Mouse (Mus musculus): ENCODE results near the gene Hoxb4. TPM values are rescaled to one million over a fixed set of nuclear protein-coding genes. Genes with fewer than 3 reads are reported as not detected.

Hoxb4 gene
- polyA plus RNA-seq, 1 experiment from 2014 or later, result 7.5 TPM

DNA sequence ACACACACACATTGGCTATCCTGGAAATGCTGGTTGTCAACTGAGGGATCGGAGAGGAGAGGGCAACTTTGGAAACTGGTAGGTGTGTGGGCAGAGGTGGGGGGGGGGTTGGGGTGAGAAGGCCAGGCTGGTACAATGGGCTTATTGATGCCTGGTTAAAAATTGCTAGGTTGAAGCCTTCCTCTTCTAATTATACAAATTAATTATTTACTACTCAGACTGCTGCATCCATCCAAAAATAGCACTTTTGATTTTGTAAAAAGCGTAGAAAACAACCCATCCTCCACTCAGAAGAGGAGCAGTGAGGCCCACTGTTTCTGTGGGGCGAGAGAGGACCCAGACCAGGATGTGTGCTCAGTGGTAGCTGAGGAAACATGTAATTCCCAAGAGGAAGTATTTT is 16.9 kb downstream of the Hoxb4 start:
- H3K4me3 ChIP-seq, result peak overlapping the region; percentile 99
- peak overlapping the region; percentile 100 for H3K9ac ChIP-seq
- H3K9me3 ChIP-seq, result no peaks in the 10 kb centered on the region
- WGBS, result 12% methylated on average over 3 of the region's 3 CpGs
- peaks cover 100% of the 10 kb centered on the region for H3K4me1 ChIP-seq (replicated peaks)
- no peak for ATAC-seq (ENCODE audit: low read depth)
- H3K4me2 ChIP-seq, result peak overlapping the region; percentile 96
- no peaks in the 10 kb centered on the region for H3K27me3 ChIP-seq
- H3K27ac ChIP-seq (replicated peaks), result peak overlapping the region; percentile 100
- H3K36me3 ChIP-seq, result peaks cover 37% of the 10 kb centered on the region

DNA sequence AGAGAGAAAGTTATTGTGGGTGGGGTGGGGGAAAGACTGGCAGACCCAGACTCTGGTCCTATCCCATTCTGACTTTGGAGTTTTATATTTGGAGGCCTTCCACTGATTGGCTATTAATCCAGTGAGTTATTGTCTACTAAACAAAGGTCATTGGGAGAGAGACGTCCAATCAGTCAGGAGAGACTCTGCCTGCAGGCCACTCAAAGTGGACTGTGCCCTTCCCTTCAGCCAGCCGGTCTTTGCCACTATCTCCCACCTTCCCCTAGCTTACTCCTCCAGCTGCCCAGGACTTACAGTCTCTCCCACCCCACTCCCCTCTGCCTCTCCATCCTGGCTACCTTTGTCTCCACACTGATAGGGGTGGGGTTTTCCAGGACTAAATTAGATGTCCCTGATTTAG is 18.5 kb downstream of the Hoxb4 start:
- ATAC-seq (ENCODE audit: low read depth), result no peak
- Histone ChIP-seq H3K36me3 (peaks cover 29% of the 10 kb centered on the region), H3K27ac (replicated peaks) (peak overlapping the region; percentile 100), H3K4me1 (replicated peaks) (peaks cover 96% of the 10 kb centered on the region), H3K4me3 (peak overlapping the region; percentile 99), H3K27me3 (no peaks in the 10 kb centered on the region), H3K9me3 (no peaks in the 10 kb centered on the region), H3K4me2 (peak overlapping the region; percentile 96), H3K9ac (peak overlapping the region; percentile 100)
- 6% methylated on average over 2 of the region's 2 CpGs for WGBS

DNA sequence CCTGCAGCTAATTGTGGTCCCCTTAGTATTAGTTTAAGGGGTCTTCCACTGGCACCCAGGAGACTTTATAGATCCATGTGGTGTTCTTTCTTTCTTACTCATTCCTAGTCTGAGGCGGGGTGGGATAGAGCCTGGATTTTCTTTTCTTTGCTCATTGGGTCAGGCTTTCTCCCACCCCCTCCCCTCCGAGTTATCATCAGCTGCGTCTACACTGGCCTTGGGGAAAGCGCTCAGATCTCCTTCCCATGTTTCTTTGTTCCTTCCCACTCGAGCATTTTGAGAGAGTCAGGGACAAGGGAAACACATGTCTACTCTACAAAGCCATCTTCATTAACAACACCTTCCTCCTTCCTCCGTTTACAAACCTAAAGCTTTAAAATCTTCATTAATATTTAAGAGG is 19.0 kb downstream of the Hoxb4 start:
- 5% methylated on average over 6 of the region's 6 CpGs for WGBS
- H3K27ac ChIP-seq (replicated peaks), result peak overlapping the region; percentile 100
- H3K27me3 ChIP-seq, result no peaks in the 10 kb centered on the region
- no peak for ATAC-seq (ENCODE audit: low read depth)
- H3K4me1 ChIP-seq (replicated peaks), result peaks cover 96% of the 10 kb centered on the region
- H3K4me2 ChIP-seq, result peak overlapping the region; percentile 96
- H3K9ac ChIP-seq, result peak overlapping the region; percentile 100
- H3K9me3 ChIP-seq, result no peaks in the 10 kb centered on the region
- peaks cover 29% of the 10 kb centered on the region for H3K36me3 ChIP-seq
- H3K4me3 ChIP-seq, result peak overlapping the region; percentile 99

DNA sequence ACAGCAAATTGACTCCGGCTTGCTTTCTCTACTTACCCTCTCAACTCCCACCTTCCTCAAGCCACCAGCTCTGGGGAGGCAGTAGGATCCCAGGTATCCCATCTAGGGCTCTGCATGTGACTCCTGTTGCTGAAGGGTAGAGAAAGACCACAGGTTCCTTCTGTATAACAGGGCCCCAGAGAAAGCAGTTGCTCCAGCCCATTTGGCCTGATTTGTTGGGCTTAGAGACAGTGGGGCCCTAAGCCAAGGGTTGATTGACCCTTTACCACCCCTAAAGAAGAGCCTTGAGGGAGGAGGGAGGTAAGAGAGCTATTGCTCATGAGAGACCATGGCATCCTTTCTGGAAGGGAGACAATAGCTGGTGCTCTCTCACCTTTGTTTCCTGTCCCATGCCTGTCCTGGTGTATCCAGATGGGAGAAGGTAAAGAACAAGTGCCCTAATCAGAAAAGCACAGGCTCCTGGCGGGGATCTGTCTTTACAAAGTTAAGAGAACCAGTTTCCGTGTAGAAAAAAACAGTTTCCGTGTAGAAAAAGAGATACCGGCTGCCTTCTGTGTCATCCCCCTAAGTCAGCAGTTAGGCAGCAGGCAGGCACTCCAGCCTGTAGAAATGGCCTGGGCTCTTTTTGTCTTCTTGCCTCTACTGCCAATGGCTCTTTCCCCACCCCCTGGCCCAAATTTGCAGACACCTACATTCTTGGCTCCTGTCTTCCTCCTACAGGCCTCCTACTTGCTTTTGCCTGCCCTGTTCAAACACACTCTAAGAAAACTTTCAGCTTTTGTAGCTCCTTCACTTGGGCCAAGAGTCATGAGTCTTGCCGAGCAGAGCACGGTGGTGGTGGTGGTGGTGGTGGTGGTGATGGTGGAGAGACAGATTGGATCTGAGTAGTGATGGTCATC is 21.1 kb downstream of the Hoxb4 start:
- Histone ChIP-seq H3K36me3 (peaks cover 26% of the 10 kb centered on the region), H3K27me3 (no peaks in the 10 kb centered on the region), H3K9ac (peak overlapping the region; percentile 100), H3K4me2 (peak overlapping the region; percentile 96), H3K9me3 (no peaks in the 10 kb centered on the region), H3K27ac (replicated peaks) (peak overlapping the region; percentile 100), H3K4me1 (replicated peaks) (peaks cover 96% of the 10 kb centered on the region), H3K4me3 (peak overlapping the region; percentile 99)
- ATAC-seq (ENCODE audit: low read depth), result no peak
- 17% methylated on average over 7 of the region's 7 CpGs for WGBS

DNA sequence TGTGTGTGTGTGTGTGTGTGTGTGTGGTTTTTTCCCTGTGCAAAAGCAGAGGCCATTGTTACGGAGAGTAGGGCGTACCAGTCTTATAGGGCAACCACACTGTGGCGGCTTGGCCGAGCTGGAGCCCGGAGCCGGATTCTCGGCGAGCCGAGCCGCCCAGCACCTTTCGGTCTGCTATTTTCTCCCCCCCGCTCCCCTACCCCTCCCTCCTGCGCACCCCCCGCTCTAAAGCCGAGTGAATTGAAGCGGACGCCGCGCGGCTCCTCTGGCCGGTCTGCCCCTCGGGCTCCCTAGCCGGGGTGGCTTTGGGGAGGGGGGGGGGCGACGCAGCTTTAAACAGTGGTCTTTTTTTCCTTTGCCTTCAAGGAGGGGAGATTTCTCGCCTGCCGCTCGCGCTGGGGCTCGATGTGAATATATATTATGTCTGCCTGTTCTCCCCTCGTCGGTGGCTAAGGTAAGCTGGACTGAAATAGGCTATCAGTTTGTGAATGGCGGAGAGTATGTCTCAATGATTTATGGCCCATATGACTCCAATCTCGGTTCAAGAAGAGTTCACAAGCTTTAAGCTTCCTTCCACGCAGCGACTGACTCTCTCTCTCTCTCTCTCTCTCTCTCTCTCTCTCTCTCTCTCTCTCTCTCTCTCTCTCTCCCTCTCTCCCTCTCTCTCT is 22.8 kb downstream of the Hoxb4 start:
- H3K27me3 ChIP-seq, result no peaks in the 10 kb centered on the region
- peak overlapping the region; percentile 96 for H3K4me2 ChIP-seq
- peak overlapping the region; percentile 99 for H3K4me3 ChIP-seq
- WGBS, result under 1% methylated on average over 32 of the region's 36 CpGs
- H3K27ac ChIP-seq (replicated peaks), result peak overlapping the region; percentile 100
- no peaks in the 10 kb centered on the region for H3K9me3 ChIP-seq
- peaks cover 32% of the 10 kb centered on the region for H3K36me3 ChIP-seq
- ATAC-seq (ENCODE audit: low read depth), result peak; percentile 82
- H3K9ac ChIP-seq, result peak overlapping the region; percentile 100
- H3K4me1 ChIP-seq (replicated peaks), result peaks cover 96% of the 10 kb centered on the region

DNA sequence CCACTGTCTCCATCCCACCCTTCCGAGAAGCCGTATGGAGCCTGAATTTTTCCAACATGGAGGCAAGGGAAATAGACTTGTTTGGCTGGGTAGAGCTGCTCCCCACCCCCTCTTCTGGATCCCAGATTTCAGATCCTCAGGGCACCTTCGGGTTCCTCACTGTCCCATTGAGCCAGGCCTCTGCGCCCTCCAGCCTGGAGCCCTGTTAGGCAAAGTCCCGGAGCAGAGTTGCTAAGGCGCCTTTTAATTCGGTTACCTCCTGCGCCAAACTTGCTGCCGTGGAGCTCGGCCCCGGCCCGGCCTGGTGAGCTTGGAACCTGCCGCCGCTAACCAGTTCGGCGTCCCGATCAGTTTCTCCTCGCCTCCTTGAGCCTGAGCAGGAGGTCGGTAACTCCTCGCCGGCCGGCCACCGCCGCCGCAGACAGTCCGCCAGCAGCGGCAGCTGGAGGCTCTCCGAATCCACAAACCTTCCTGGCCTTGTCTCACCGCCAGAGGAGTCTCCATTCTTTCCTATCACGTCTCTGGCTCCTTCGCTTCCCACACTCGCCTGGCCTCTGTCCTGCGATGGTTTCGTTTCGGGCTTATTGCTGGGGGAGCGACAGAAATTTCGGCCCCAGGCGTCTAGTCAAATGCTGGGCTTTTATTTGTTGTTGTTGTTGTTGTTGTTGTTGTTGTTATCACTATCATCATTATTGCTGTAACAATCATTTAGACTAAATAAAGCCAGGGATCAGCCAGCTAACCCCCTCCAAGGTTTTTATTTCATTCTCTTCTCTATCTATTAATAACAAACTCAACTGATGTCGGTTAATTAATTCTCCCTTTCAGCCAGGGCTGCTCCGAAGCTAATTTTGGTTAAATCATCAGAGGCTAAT is 23.9 kb downstream of the Hoxb4 start:
- Histone ChIP-seq H3K4me2 (peak overlapping the region; percentile 96), H3K27me3 (no peaks in the 10 kb centered on the region), H3K4me3 (peak overlapping the region; percentile 99), H3K36me3 (peaks cover 42% of the 10 kb centered on the region), H3K27ac (replicated peaks) (peak overlapping the region; percentile 100), H3K9me3 (no peaks in the 10 kb centered on the region), H3K4me1 (replicated peaks) (peaks cover 96% of the 10 kb centered on the region), H3K9ac (peak overlapping the region; percentile 100)
- WGBS, result 2% methylated on average over 40 of the region's 40 CpGs
- no peak for ATAC-seq (ENCODE audit: low read depth)

DNA sequence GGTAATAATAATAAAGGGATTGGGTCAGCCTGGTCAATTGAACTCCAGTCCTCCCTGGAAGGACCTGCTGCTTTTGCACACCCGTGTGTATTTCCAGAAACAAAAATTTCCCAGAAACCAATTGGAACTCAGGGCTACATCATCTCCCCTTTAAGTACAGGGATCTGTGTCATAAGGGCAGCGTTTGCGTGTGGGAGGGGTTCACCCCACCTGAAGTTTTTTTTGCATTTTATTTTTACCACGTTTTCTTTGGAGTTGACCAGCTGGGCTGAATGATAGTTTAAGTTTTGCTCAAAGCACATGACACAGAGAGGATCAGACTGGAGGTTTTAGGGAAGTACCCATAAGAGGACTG is 24.5 kb downstream of the Hoxb4 start:
- H3K27me3 ChIP-seq, result no peaks in the 10 kb centered on the region
- peaks cover 94% of the 10 kb centered on the region for H3K4me1 ChIP-seq (replicated peaks)

DNA sequence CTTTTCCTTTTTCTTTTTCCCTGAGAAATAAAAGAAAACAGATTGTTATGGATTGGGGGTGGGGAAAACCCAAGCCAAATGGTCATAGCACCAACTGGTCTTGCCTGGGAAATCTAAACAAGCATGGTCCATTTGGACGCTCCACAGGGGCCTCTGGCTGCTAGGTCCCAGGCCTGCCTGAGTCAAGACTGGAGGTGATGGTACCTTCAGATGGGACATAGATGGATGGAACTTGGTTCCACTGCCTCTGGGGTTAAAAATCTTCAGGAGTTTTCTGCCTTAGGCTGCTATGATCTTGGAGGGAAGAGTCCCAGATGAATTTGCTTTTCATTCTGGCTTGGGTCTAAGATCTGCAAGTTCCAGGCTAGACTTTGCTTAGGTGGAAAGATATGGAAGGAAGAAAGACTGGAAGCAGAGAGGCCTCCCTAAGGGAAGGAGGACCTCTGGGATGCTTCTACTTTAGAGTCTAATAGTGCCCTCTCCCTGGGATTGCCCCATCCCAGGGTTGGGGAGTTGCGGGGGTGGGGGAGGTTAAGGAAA is 25.2 kb downstream of the Hoxb4 start:
- no peaks in the 10 kb centered on the region for H3K27me3 ChIP-seq
- peak overlapping the region; percentile 100 for H3K9ac ChIP-seq
- peak overlapping the region; percentile 96 for H3K4me2 ChIP-seq
- 12% methylated on average over 2 of the region's 2 CpGs for WGBS
- H3K4me3 ChIP-seq, result peak overlapping the region; percentile 99
- H3K36me3 ChIP-seq, result peaks cover 39% of the 10 kb centered on the region
- no peaks in the 10 kb centered on the region for H3K9me3 ChIP-seq
- no peak for ATAC-seq (ENCODE audit: low read depth)
- peaks cover 93% of the 10 kb centered on the region for H3K4me1 ChIP-seq (replicated peaks)
- H3K27ac ChIP-seq (replicated peaks), result peak overlapping the region; percentile 100

More for the DNA sequence above, 24.5 kb downstream of the Hoxb4 start:
- H3K27ac ChIP-seq (replicated peaks), result peak overlapping the region; percentile 100
- H3K9ac ChIP-seq, result peak overlapping the region; percentile 100
- peak overlapping the region; percentile 99 for H3K4me3 ChIP-seq
- peaks cover 43% of the 10 kb centered on the region for H3K36me3 ChIP-seq
- no peak for ATAC-seq (ENCODE audit: low read depth)
- 4% methylated on average over 4 of the region's 4 CpGs for WGBS
- peak overlapping the region; percentile 96 for H3K4me2 ChIP-seq
- H3K9me3 ChIP-seq, result no peaks in the 10 kb centered on the region

DNA sequence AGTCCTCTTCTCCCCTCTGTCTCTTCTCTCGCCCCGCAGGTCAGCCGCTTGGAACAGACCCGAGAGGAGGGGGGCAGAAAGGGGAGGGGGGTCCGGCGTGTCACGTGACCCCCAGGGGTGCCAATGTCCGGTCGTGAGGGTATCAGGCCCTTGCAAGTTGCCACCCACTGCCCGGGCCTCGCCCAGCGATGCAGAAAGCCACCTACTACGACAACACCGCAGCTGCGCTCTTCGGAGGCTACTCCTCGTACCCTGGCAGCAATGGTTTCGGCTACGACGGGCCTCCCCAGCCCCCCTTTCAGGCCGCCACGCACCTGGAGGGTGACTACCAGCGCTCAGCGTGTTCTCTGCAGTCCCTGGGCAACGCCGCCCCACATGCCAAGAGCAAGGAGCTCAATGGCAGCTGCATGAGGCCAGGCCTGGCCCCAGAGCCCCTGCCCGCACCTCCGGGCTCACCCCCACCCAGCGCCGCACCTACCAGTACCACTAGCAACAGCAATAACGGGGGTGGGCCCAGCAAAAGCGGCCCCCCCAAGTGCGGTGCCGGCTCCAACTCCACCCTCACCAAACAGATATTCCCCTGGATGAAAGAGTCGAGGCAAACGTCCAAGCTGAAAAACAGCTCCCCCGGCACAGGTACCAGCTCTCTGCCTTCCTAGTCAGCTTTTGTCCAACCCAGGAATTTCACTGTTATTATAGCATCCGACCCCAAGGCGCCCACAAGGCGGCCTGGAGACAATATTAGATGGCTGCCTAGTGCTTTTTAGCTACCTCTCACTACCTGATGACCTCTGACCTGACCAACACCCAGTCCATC is 26.2 kb downstream of the Hoxb4 start:
- peak overlapping the region; percentile 100 for H3K9ac ChIP-seq
- WGBS, result 3% methylated on average over 40 of the region's 40 CpGs
- H3K9me3 ChIP-seq, result no peaks in the 10 kb centered on the region
- peak overlapping the region; percentile 100 for H3K27ac ChIP-seq (replicated peaks)
- no peaks in the 10 kb centered on the region for H3K27me3 ChIP-seq
- H3K4me3 ChIP-seq, result peak overlapping the region; percentile 99
- peaks cover 93% of the 10 kb centered on the region for H3K4me1 ChIP-seq (replicated peaks)
- no peak for ATAC-seq (ENCODE audit: low read depth)
- H3K4me2 ChIP-seq, result peak overlapping the region; percentile 96
- peaks cover 33% of the 10 kb centered on the region for H3K36me3 ChIP-seq

DNA sequence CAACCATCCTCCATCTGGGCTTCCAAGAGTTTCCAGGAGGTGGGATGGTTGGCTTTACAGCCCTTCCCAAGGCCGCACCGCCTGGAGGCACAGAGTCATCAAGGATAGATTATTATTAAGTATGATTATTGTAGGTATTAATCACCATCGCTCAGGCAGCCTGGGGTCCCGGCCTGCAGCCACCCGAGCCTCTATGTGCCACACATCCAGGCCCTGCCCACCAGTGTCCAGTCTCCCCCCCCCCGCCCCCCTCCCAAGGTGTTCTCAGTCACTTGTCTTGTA is 26.8 kb downstream of the Hoxb4 start:
- Histone ChIP-seq H3K4me2 (peak overlapping the region; percentile 96), H3K4me3 (peak overlapping the region; percentile 99), H3K36me3 (peaks cover 33% of the 10 kb centered on the region), H3K9ac (peak overlapping the region; percentile 100), H3K9me3 (no peaks in the 10 kb centered on the region), H3K27ac (replicated peaks) (peak overlapping the region; percentile 100), H3K27me3 (no peaks in the 10 kb centered on the region), H3K4me1 (replicated peaks) (peaks cover 93% of the 10 kb centered on the region)
- 4% methylated on average over 6 of the region's 6 CpGs for WGBS
- no peak for ATAC-seq (ENCODE audit: low read depth)

Data from neural tube, embryonic 13.5 days (tissue).